In the genomic region with DNA sequence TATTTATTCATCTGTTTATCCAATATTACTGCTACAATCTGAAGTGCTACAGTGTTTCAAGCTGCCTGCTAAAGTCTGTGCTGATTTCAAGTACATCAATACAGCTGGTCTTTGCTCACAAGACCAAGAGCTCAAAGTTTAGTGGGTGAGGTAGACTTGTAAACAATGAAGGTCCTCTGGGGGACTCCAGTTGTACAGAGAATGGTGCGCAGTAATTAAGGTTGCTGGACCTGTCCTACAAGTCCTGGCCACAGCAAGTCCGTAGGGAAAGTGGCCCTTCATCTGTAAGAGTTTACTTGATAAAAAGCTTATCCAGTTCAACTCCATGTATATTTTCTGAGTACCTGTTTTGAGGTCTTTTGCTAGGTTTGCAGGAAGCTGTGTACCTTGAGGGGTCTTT, we compare ENCODE assay signal across 12 mouse cellular contexts. TPM values are rescaled to one million over a fixed set of nuclear protein-coding genes. Genes with fewer than 3 reads are reported as not detected.
A peak's percentile ranks its signal among the peaks of the same experiment; 100 is the strongest.
DNase-seq lines count a peak whose midpoint lies in the region; ATAC-seq lines count a peak whose summit lies in the region.
"Had no signal": no experiment of that assay in that cellular context is flagged by ENCODE, and none has a peak within 500 bp of the region (broad histone marks: within the 10 kb centered on the region; RNA-seq: fewer than 3 reads in every experiment).

No protein-coding gene starts in this region.

- no peaks in the 10 kb centered on the region for H3K9me3 ChIP-seq in hindbrain, embryonic 13.5 days
- no peaks in the 10 kb centered on the region for H3K9me3 ChIP-seq in stomach, embryonic 16.5 days (replicated peaks; ENCODE audit: control insufficient read depth, low read length)

- H3K27me3 ChIP-seq in hindbrain, embryonic 13.5 days = 0 out of 2 replicates have a peak, but pooled peaks cover 14% of the 10 kb centered on the region
- H3K27me3 ChIP-seq in stomach, embryonic 16.5 days (ENCODE audit: control insufficient read depth, insufficient read depth, low read length) = no peaks in the 10 kb centered on the region

- H3K27ac ChIP-seq in hindbrain, embryonic 13.5 days = no peak overlapping the region
- peak overlapping the region; percentile 83 for H3K27ac ChIP-seq in stomach, embryonic 16.5 days (ENCODE audit: low read length)

- peak overlapping the region; percentile 73 for H3K4me2 ChIP-seq in hindbrain, embryonic 13.5 days
- H3K4me2 ChIP-seq in stomach, embryonic 16.5 days (ENCODE audit: low read depth, low read length) = peak overlapping the region; percentile 92

- H3K4me1 ChIP-seq in hindbrain, embryonic 13.5 days (replicated peaks) = peaks cover 35% of the 10 kb centered on the region
- H3K4me1 ChIP-seq in stomach, embryonic 16.5 days (ENCODE audit: control insufficient read depth, insufficient read depth, low read length) = peaks cover 10% of the 10 kb centered on the region

- peak; percentile 8 to 36 for DNase-seq in urinary bladder, adult 18-20 months (ENCODE audit: low spot score in 2 of 2)
- DNase-seq in urinary bladder, adult 2 months (ENCODE audit: low spot score) = no peak
- DNase-seq in lung, postnatal 25 days (ENCODE audit: low spot score) = peak; percentile 54
- no peak for DNase-seq in right cerebral cortex, postnatal 14 days
- DNase-seq in retina, postnatal 1 day = no peak
- no peak for DNase-seq in spleen, postnatal 36 days (ENCODE audit: low spot score in 2 of 2)
- DNase-seq: adrenal gland, postnatal 14 days; cerebellum, adult 8-10 months; kidney, postnatal 36 days; right cerebral cortex, postnatal 4 days had no signal

- ATAC-seq in hindbrain, embryonic 13.5 days (ENCODE audit: low FRiP score) = no peak
- ATAC-seq in stomach, embryonic 16.5 days (ENCODE audit: insufficient read depth, low FRiP score) = peak; percentile 70; the same call in 1 of the 2 replicates

- 0 out of 2 replicates have a peak overlapping the region, but pooled peaks have one; percentile 19 for H3K9ac ChIP-seq in hindbrain, embryonic 13.5 days
- H3K9ac ChIP-seq in stomach, embryonic 16.5 days (ENCODE audit: low read length) = no peak overlapping the region

- peak overlapping the region; percentile 89 for H3K4me3 ChIP-seq in hindbrain, embryonic 13.5 days
- H3K4me3 ChIP-seq in stomach, embryonic 16.5 days (replicated peaks; ENCODE audit: low read length) = peak overlapping the region; percentile 28; the same call in 1 of the 2 replicates

- WGBS in hindbrain, embryonic 13.5 days = 40% methylated on average over 2 of the region's 2 CpGs
- 48% methylated on average over 2 of the region's 2 CpGs for WGBS in stomach, embryonic 16.5 days

- no peaks in the 10 kb centered on the region for H3K36me3 ChIP-seq in hindbrain, embryonic 13.5 days
- no peaks in the 10 kb centered on the region for H3K36me3 ChIP-seq in stomach, embryonic 16.5 days (ENCODE audit: control insufficient read depth, insufficient read depth, low read length)

RNA-seq across cellular contexts. Expression of a gene that starts 1.9 kb away (rescaled TPM):
- 14.6 and 19.2 TPM in 2 replicates for polyA plus RNA-seq in urinary bladder, adult 2 months (2012; rRNA removed)
- polyA plus RNA-seq in hindbrain, embryonic 13.5 days (2015; fragmentation: Nextera tagmentation; extraction: Ambion mirVana) = 130 and 132 TPM in 2 replicates
- polyA plus RNA-seq in stomach, embryonic 16.5 days (2015; fragmentation: Nextera tagmentation; extraction: Ambion mirVana) = 25.8 and 26.0 TPM in 2 replicates

RNA-seq across cellular contexts. Expression of a gene that starts 52.2 kb away (rescaled TPM):
- 3.0 and 3.9 TPM in 2 replicates for polyA plus RNA-seq in urinary bladder, adult 2 months (2012; rRNA removed)
- 14.2 and 15.1 TPM in 2 replicates for polyA plus RNA-seq in hindbrain, embryonic 13.5 days (2015; fragmentation: Nextera tagmentation; extraction: Ambion mirVana)
- polyA plus RNA-seq in stomach, embryonic 16.5 days (2015; fragmentation: Nextera tagmentation; extraction: Ambion mirVana) = 17.5 and 20.7 TPM in 2 replicates

Comparison
In these comparisons a context has a peak if more than half of its experiments do, and no peak if none do; other contexts are left out.
1. DNase-seq: peak in urinary bladder, adult 18-20 months (2 of 2) and lung, postnatal 25 days (single experiment); none in urinary bladder, adult 2 months (single experiment), right cerebral cortex, postnatal 14 days (single experiment), retina, postnatal 1 day (single experiment) and spleen, postnatal 36 days (0 of 2).